Mouse (Mus musculus): Measurements from ENCODE around the gene Hist1h2bc.

GRCm38 (mm10) chr13:23683755-23684281 is at the start of gene Hist1h2bc, which contains the start of gene Hist1h2ac:
- TF ChIP-seq CTCF (IDR thresholded peaks at IDR 0.05; ENCODE audit: low read depth) (no peak), EP300 (optimal IDR thresholded peaks at IDR 0.05) (peak; percentile 17)

All from stomach, postnatal 0 days (tissue).